Mouse (Mus musculus) left cerebral cortex, adult 8-10 months (tissue): ENCODE measurements at regions not wholly inside any gene's neighbourhood (a gene's known extent, or its start where the extent isn't known, plus 50 kb on each side); places are given as distances from the start of the nearest gene placed in this dataset.

ENCODE experiments used
- DNase-seq, 2 experiments: peaks; one replicate each; pipeline ENCODE4 v3.0.0; 2022; ENCODE audit warnings: low spot score in 2 of 2

- no peak for DNase-seq
Observed at GRCm38 (mm10) chr9:94269213-94269612, 268.7 kb downstream of the 1190002N15Rik start.

GRCm38 (mm10) chr9:94267243-94267642, 270.6 kb downstream of the 1190002N15Rik start:
- DNase-seq = no peak

- DNase-seq = no peak
Observed at GRCm38 (mm10) chr9:94239479-94240241, 298.2 kb downstream of the 1190002N15Rik start.

GRCm38 (mm10) chr9:94238565-94238964, 299.3 kb downstream of the 1190002N15Rik start:
- DNase-seq = no peak

GRCm38 (mm10) chr9:94229537-94229936, 308.3 kb downstream of the 1190002N15Rik start:
- DNase-seq = no peak

GRCm38 (mm10) chr9:94219116-94219515, 318.8 kb downstream of the 1190002N15Rik start:
- no peak for DNase-seq

GRCm38 (mm10) chr9:94216414-94217279, 321.2 kb downstream of the 1190002N15Rik start:
- no peak for DNase-seq

GRCm38 (mm10) chr9:94210467-94211249, 327.2 kb downstream of the 1190002N15Rik start:
- DNase-seq = no peak

GRCm38 (mm10) chr9:94208987-94209386, 328.9 kb downstream of the 1190002N15Rik start:
- no peak for DNase-seq

- peak in 1 of 2 experiments; percentile 14 for DNase-seq
Observed at GRCm38 (mm10) chr9:94200892-94201291, 337.0 kb downstream of the 1190002N15Rik start.

- no peak for DNase-seq
Observed at GRCm38 (mm10) chr9:94199864-94200263, 338.0 kb downstream of the 1190002N15Rik start.

GRCm38 (mm10) chr9:94191083-94191482, 346.8 kb downstream of the 1190002N15Rik start:
- DNase-seq = no peak

- no peak for DNase-seq
Observed at GRCm38 (mm10) chr9:94189872-94190800, 347.7 kb downstream of the 1190002N15Rik start.

GRCm38 (mm10) chr9:94188124-94188523, 349.8 kb downstream of the 1190002N15Rik start:
- DNase-seq = no peak

- DNase-seq = no peak
Observed at GRCm38 (mm10) chr9:94169905-94170612, 367.8 kb downstream of the 1190002N15Rik start.

- no peak for DNase-seq
Observed at GRCm38 (mm10) chr9:94163671-94164070, 374.2 kb downstream of the 1190002N15Rik start.

- no peak for DNase-seq
Observed at GRCm38 (mm10) chr9:94155581-94155980, 382.3 kb downstream of the 1190002N15Rik start.

GRCm38 (mm10) chr9:94148474-94148873, 389.4 kb downstream of the 1190002N15Rik start:
- DNase-seq = no peak

GRCm38 (mm10) chr9:94146787-94147186, 391.1 kb downstream of the 1190002N15Rik start:
- DNase-seq = no peak

GRCm38 (mm10) chr9:94136444-94136843, 401.4 kb downstream of the 1190002N15Rik start:
- DNase-seq = no peak
